Mouse (Mus musculus): ENCODE results near the gene Onecut1. TPM values are rescaled to one million over a fixed set of nuclear protein-coding genes. Genes with fewer than 3 reads are reported as not detected.

The Onecut1 gene
- polyA plus RNA-seq, 1 experiment from 2014 or later, result not detected

DNA sequence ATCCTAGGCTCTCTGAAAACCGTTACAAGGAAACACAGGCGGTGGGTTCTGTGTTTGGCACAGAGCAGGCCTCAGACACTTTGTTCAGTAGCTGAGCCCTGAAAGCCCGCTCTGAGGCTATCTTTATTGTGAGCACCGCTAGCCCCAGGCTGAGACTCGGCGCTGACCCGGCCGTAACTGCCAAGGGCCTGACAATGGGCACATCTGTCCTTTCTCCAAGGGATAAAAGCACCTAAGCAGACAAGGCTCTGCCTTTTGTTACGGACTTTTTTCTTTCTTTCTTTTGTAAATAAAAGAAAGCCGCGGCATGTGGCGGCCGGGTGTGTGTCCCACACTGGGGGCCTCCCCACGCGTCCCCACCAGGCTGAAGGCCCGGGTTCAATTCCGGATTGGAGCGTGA is 1.3 kb upstream of the Onecut1 start:
- no peak overlapping the region for H3K4me2 ChIP-seq (ENCODE audit: low read length)
- H3K4me3 ChIP-seq (replicated peaks; ENCODE audit: low read depth, low read length), result no peak overlapping the region; the same call in 1 of the 2 replicates
- no peak for DNase-seq (ENCODE audit: low spot score)
- no peak overlapping the region for H3K9ac ChIP-seq (ENCODE audit: low read depth, low read length)
- TF ChIP-seq CTCF (IDR thresholded peaks at IDR 0.05; ENCODE audit: low read depth), result no peak
- H3K9me3 ChIP-seq (replicated peaks; ENCODE audit: low read length), result no peaks in the 10 kb centered on the region
- no peaks in the 10 kb centered on the region for H3K36me3 ChIP-seq (ENCODE audit: insufficient read depth, low read length)
- ATAC-seq (replicated peaks; ENCODE audit: low FRiP score, low read depth), result no peak
- peaks cover 92% of the 10 kb centered on the region for H3K27me3 ChIP-seq (ENCODE audit: insufficient read depth, low read length)
- H3K4me1 ChIP-seq (replicated peaks; ENCODE audit: insufficient read depth, low read length), result 0 out of 2 replicates have a peak, but pooled peaks cover 16% of the 10 kb centered on the region
- 7% methylated on average over 18 of the region's 18 CpGs for WGBS
- H3K27ac ChIP-seq, result no peak overlapping the region

DNA sequence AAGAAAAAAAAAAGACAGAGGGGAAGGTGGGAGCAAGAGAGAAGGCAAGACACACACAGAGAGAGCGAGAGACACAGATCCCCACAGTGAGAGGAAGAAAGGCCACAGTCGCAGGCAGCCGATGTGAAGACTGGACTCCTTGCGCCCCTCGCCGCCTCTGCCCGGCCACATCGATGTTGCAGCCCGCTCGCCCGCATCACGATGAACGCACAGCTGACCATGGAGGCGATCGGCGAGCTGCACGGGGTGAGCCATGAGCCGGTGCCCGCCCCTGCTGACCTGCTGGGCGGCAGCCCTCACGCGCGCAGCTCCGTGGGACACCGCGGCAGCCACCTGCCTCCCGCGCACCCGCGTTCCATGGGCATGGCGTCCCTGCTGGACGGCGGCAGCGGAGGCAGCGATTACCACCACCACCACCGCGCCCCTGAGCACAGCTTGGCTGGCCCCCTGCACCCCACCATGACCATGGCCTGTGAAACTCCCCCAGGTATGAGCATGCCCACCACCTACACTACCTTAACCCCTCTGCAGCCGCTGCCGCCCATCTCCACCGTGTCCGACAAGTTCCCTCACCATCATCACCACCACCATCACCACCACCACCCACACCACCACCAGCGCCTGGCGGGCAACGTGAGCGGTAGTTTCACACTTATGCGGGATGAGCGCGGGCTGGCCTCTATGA is 517 bp downstream of the Onecut1 start:
- no peak overlapping the region for H3K9ac ChIP-seq (ENCODE audit: low read depth, low read length)
- H3K4me3 ChIP-seq (replicated peaks; ENCODE audit: low read depth, low read length), result peak overlapping the region; percentile 43
- H3K27me3 ChIP-seq (ENCODE audit: insufficient read depth, low read length), result peaks cover 94% of the 10 kb centered on the region
- H3K4me2 ChIP-seq (ENCODE audit: low read length), result peak overlapping the region; percentile 94
- H3K9me3 ChIP-seq (replicated peaks; ENCODE audit: low read length), result no peaks in the 10 kb centered on the region
- H3K27ac ChIP-seq, result no peak overlapping the region
- ATAC-seq (replicated peaks; ENCODE audit: low FRiP score, low read depth) (no peak), DNase-seq (ENCODE audit: low spot score) (no peak)
- no peaks in the 10 kb centered on the region for H3K36me3 ChIP-seq (ENCODE audit: insufficient read depth, low read length)
- WGBS, result under 1% methylated on average over 45 of the region's 48 CpGs
- H3K4me1 ChIP-seq (replicated peaks; ENCODE audit: insufficient read depth, low read length), result 0 out of 2 replicates have a peak, but pooled peaks cover 16% of the 10 kb centered on the region
- TF ChIP-seq CTCF (IDR thresholded peaks at IDR 0.05; ENCODE audit: low read depth), result no peak

DNA sequence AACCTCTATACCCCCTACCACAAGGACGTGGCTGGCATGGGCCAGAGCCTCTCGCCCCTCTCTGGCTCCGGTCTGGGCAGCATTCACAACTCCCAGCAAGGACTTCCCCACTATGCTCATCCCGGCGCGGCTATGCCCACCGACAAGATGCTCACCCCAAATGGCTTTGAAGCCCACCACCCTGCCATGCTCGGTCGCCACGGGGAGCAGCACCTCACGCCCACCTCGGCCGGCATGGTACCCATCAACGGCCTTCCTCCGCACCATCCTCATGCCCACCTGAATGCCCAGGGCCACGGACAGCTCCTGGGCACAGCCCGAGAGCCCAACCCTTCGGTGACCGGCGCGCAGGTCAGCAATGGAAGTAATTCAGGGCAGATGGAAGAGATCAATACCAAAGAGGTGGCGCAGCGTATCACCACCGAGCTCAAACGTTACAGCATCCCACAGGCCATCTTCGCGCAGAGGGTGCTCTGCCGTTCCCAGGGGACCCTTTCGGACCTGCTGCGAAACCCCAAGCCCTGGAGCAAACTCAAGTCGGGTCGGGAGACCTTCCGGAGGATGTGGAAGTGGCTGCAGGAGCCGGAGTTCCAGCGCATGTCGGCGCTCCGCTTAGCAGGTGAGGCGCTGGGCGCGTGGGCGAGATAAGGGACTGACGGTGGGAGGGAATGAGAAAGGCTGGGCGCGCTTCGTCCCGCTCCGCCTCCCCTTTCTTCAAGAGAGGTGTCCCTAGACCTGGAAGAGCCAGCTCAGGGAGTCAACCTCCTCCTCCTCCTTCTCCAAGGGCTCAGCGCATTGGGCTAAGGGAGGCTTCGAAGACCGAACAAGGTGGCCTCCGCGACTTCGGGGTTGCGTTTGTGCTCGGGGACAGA is 1.3 kb downstream of the Onecut1 start:
- DNase-seq (ENCODE audit: low spot score), result no peak
- peak overlapping the region; percentile 94 for H3K4me2 ChIP-seq (ENCODE audit: low read length)
- H3K27me3 ChIP-seq (ENCODE audit: insufficient read depth, low read length), result peaks cover 92% of the 10 kb centered on the region
- ATAC-seq (replicated peaks; ENCODE audit: low FRiP score, low read depth), result no peak
- peak overlapping the region; percentile 13; the same call in 1 of the 2 replicates for H3K4me3 ChIP-seq (replicated peaks; ENCODE audit: low read depth, low read length)
- WGBS, result under 1% methylated on average over 54 of the region's 56 CpGs
- H3K4me1 ChIP-seq (replicated peaks; ENCODE audit: insufficient read depth, low read length), result 0 out of 2 replicates have a peak, but pooled peaks cover 16% of the 10 kb centered on the region
- TF ChIP-seq CTCF (IDR thresholded peaks at IDR 0.05; ENCODE audit: low read depth), result no peak
- H3K27ac ChIP-seq, result no peak overlapping the region
- no peak overlapping the region for H3K9ac ChIP-seq (ENCODE audit: low read depth, low read length)
- no peaks in the 10 kb centered on the region for H3K36me3 ChIP-seq (ENCODE audit: insufficient read depth, low read length)
- H3K9me3 ChIP-seq (replicated peaks; ENCODE audit: low read length), result no peaks in the 10 kb centered on the region

DNA sequence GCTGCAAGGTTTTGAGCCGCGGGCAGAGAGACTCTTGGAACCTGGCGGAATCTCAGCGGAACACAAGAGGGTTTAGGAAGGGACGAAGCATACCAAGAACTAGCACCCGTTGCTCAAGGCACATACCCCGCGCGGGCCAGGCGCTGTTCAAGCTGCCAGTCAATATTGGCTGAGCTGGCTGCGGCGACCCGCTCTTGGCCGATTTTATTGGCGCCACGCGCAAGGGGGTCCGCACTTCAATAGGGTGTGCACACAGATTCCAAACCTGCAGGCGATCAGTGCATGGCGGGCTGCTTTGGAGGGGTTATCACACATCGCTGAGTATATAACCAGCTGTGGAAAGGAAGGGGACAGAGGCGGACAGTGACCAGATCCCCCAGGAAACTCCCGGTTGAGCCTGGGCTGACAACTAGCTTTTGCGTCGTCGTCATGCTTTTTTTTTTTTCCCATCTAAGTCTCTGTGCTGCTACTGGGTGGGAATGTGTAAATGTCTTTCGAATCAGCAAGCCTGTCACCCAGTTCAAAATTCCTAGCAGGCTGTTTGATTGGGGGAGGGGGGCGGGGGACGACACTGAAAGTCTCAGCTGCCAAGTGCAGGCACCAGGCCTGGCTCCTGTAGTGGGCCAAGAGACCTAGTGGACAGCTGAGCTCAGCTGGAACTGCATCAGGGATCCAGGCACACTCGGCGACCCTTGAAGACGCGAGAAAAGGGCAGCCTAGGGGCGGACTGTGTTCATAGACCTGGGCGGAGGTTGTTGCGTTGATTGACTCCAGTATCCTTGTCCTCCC is 2.1 kb downstream of the Onecut1 start:
- peaks cover 91% of the 10 kb centered on the region for H3K27me3 ChIP-seq (ENCODE audit: insufficient read depth, low read length)
- no peak overlapping the region for H3K27ac ChIP-seq
- no peak overlapping the region for H3K9ac ChIP-seq (ENCODE audit: low read depth, low read length)
- H3K9me3 ChIP-seq (replicated peaks; ENCODE audit: low read length), result no peaks in the 10 kb centered on the region
- H3K4me1 ChIP-seq (replicated peaks; ENCODE audit: insufficient read depth, low read length), result 0 out of 2 replicates have a peak, but pooled peaks cover 16% of the 10 kb centered on the region
- DNase-seq (ENCODE audit: low spot score) (no peak), ATAC-seq (replicated peaks; ENCODE audit: low FRiP score, low read depth) (no peak)
- no peak for TF ChIP-seq CTCF (IDR thresholded peaks at IDR 0.05; ENCODE audit: low read depth)
- H3K36me3 ChIP-seq (ENCODE audit: insufficient read depth, low read length), result no peaks in the 10 kb centered on the region
- peak overlapping the region; percentile 4 for H3K4me2 ChIP-seq (ENCODE audit: low read length)
- H3K4me3 ChIP-seq (replicated peaks; ENCODE audit: low read depth, low read length), result no peak overlapping the region
- WGBS, result under 1% methylated on average over 36 of the region's 36 CpGs

DNA sequence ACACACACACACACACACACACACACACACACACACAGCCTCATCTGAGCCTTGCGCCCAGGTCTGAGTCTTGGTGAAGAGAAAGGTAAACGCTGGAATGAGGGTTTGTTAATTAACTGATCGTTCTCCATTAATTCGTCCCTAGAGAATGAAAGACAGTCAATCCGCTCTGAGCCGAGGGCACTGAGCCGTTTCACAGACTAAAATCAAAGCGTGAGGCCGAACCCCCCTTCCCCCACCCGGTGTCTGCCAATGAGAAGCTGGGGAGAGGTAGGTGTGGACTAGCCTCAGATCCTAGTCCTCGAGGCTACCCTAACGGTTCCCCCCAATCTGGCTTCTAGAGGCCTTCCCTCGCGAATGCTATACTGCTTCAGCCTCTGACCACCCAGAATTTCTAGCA is 2.8 kb downstream of the Onecut1 start:
- WGBS, result 1% methylated on average over 14 of the region's 14 CpGs
- H3K4me2 ChIP-seq (ENCODE audit: low read length), result no peak overlapping the region
- H3K9me3 ChIP-seq (replicated peaks; ENCODE audit: low read length), result no peaks in the 10 kb centered on the region
- H3K27ac ChIP-seq, result no peak overlapping the region
- H3K4me3 ChIP-seq (replicated peaks; ENCODE audit: low read depth, low read length), result no peak overlapping the region
- no peak for DNase-seq (ENCODE audit: low spot score)
- peaks cover 87% of the 10 kb centered on the region for H3K27me3 ChIP-seq (ENCODE audit: insufficient read depth, low read length)
- H3K9ac ChIP-seq (ENCODE audit: low read depth, low read length), result no peak overlapping the region
- H3K4me1 ChIP-seq (replicated peaks; ENCODE audit: insufficient read depth, low read length), result 0 out of 2 replicates have a peak, but pooled peaks cover 16% of the 10 kb centered on the region
- no peak for ATAC-seq (replicated peaks; ENCODE audit: low FRiP score, low read depth)
- TF ChIP-seq CTCF (IDR thresholded peaks at IDR 0.05; ENCODE audit: low read depth), result no peak
- H3K36me3 ChIP-seq (ENCODE audit: insufficient read depth, low read length), result no peaks in the 10 kb centered on the region

Data from kidney, postnatal 0 days (tissue).